Mouse (Mus musculus) limb, embryonic 12.5 days (tissue): ENCODE results near the gene Fam205a4. TPM values are rescaled to one million over a fixed set of nuclear protein-coding genes. Genes with fewer than 3 reads are reported as not detected.
"Not testable (repeated sequence)": the region's sequence is repeated elsewhere in the genome, so short reads cannot be mapped to it uniquely, and the experiment has no call there.

ENCODE experiments used
- ATAC-seq: fragments of 200-750 bp; cut with Nextera tagmentation; 2 replicates; pipeline ENCODE4 v1.8.0; 2017; ENCODE audit warnings: low read depth, moderate TSS enrichment; ENCODE audit not compliant: insufficient number of reproducible peaks, insufficient read depth, low FRiP score, low TSS enrichment
- H3K27ac ChIP-seq: fragments of 300-500 bp; sonication (generic); 2 replicates; pipeline ENCODE4 v1.5.1; 2016; ENCODE audit warnings: mild to moderate bottlenecking, moderate library complexity
- H3K27me3 ChIP-seq: fragments of 300-500 bp; sonication (generic); 2 replicates; pipeline ENCODE4 v1.6.1; 2016; ENCODE audit warnings: mild to moderate bottlenecking, moderate library complexity
- H3K36me3 ChIP-seq: fragments of 300-500 bp; sonication (generic); 2 replicates; pipeline ENCODE4 v1.6.1; 2016; ENCODE audit warnings: mild to moderate bottlenecking, moderate library complexity
- H3K4me1 ChIP-seq: fragments of 300-500 bp; sonication (generic); replicated peaks from 2 replicates; pipeline ENCODE4 v1.6.1; 2016
- H3K4me2 ChIP-seq: fragments of 300-500 bp; sonication (generic); 2 replicates; pipeline ENCODE4 v1.6.1; 2016; ENCODE audit warnings: mild to moderate bottlenecking, moderate library complexity
- H3K4me3 ChIP-seq: fragments of 300-500 bp; sonication (generic); replicated peaks from 2 replicates; pipeline ENCODE4 v1.5.1; 2016; ENCODE audit warnings: mild to moderate bottlenecking
- H3K9ac ChIP-seq: fragments of 300-500 bp; sonication (generic); replicated peaks from 2 replicates; pipeline ENCODE4 v1.6.1; 2016; ENCODE audit warnings: mild to moderate bottlenecking, moderate library complexity
- H3K9me3 ChIP-seq: fragments of 300-500 bp; sonication (generic); 2 replicates; pipeline ENCODE4 v1.6.1; 2016; ENCODE audit warnings: mild to moderate bottlenecking, moderate library complexity
- WGBS: fragments of 180-500 bp; shearing (Covaris S2); methylation state at CpG from one replicate; pipeline ENCODE4 v1.1.7; 2016; 5-methylcytosine and 5-hydroxymethylcytosine counted together
- polyA plus RNA-seq: library from polyadenylated mRNA; unstranded; fragments of >200 nt; fragmentation: Nextera tagmentation; extraction: Ambion mirVana; gene quantifications from 2 replicates; pipeline ENCODE4 v1.2.1, GENCODE M21; 2016

Gene Fam205a4
- polyA plus RNA-seq = 0.29 TPM in 1 of 2 replicates, not detected in the other

DNA sequence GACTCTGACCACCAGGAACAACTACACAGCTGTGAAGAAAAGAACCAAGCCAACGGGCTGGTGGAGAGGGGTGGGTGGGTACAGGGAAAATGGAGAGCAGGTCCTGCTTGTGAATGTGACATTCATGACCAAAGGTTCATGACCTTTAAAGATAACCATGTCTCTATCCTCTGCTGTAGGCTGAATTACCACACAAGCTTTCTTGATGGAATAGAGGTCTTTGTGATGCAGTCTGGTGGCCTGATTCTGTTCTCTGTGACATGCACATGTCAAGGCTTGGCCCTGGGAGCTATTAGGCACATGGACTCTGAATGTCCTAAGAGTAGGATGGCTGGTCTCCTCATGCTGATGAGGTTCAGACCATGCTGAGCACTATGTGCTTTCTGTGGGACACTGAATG is at the start of gene Fam205a4:
TSS of gene Fam205a4 (plus strand) at position 301 of the 400 bp plus-strand sequence.
- not testable (repeated sequence) for H3K4me3 ChIP-seq, ATAC-seq

DNA sequence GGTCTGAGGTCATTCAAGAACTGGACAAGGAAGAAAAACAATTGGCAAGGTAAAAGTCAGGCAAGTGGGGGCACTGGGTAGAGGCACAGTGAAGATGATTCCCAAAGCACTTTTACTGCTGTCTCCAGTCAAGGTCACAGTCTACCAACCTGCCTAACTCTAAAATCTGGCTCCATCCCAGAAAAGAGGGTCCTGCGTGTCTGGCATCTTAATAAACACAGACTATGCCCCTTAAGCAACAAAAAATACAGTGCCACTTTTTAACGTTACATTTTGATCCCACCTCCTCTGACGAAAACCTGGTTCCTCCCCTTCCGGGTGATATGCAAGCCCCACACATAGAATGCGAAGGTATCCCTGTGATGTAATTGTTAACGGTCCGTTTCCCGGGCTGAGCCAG is 24.6 kb upstream of the Fam205a4 start, which contains the start of gene Gm20878:
TSS of gene Gm20878 (plus strand) at position 301 of the 400 bp plus-strand sequence.
- not testable (repeated sequence) for H3K9ac ChIP-seq, ATAC-seq, H3K36me3 ChIP-seq, H3K27ac ChIP-seq, H3K4me2 ChIP-seq, H3K4me1 ChIP-seq, H3K9me3 ChIP-seq, H3K4me3 ChIP-seq, H3K27me3 ChIP-seq
- no CpG with 5 or more reads among the region's 8 CpGs for WGBS

More for the DNA sequence above, at the start of gene Fam205a4:
- not testable (repeated sequence) for H3K9ac ChIP-seq, H3K4me2 ChIP-seq, H3K9me3 ChIP-seq, H3K27me3 ChIP-seq, H3K36me3 ChIP-seq, H3K4me1 ChIP-seq, H3K27ac ChIP-seq
- WGBS = no CpG with 5 or more reads among the region's 1 CpGs

Other genes starting within 250 kb of the Fam205a4 start
- 103 and 104 TPM in 2 replicates for gene Dctn3, start 242.9 kb upstream of the Fam205a4 start, polyA plus RNA-seq
- gene Arid3c, start 234.9 kb upstream of the Fam205a4 start, polyA plus RNA-seq = not detected in 2 replicates
- 39.4 and 41.7 TPM in 2 replicates for gene Galt, start 210.8 kb upstream of the Fam205a4 start, polyA plus RNA-seq
- 61.1 and 62.2 TPM in 2 replicates for gene Sigmar1, start 209.9 kb upstream of the Fam205a4 start, polyA plus RNA-seq
- gene Ccl27a, start 191.8 kb upstream of the Fam205a4 start, polyA plus RNA-seq = 55.4 and 59.4 TPM in 2 replicates
- gene Gm21541, start 62.4 kb upstream of the Fam205a4 start, polyA plus RNA-seq = not detected in 2 replicates
- gene Gm20878, start 24.5 kb upstream of the Fam205a4 start, polyA plus RNA-seq = 3.5 and 3.8 TPM in 2 replicates
- gene Gm21093, start 68.7 kb downstream of the Fam205a4 start, polyA plus RNA-seq = not detected in 2 replicates
- gene Gm3893, start 125.1 kb downstream of the Fam205a4 start, polyA plus RNA-seq = not detected in 2 replicates
- 1.3 and 2.0 TPM in 2 replicates for gene Gm13304, start 148.8 kb downstream of the Fam205a4 start, polyA plus RNA-seq
- gene Gm13306, start 187.4 kb downstream of the Fam205a4 start, polyA plus RNA-seq = 1.2 TPM in 1 of 2 replicates, not detected in the other
- not detected in 2 replicates for gene Gm13305, start 202.5 kb downstream of the Fam205a4 start, polyA plus RNA-seq